Mouse (Mus musculus) cerebellum, adult 9-10 months (tissue): ENCODE data around the gene Tut1.
"Not testable (repeated sequence)": the region's sequence is repeated elsewhere in the genome, so short reads cannot be mapped to it uniquely, and the experiment has no call there.

Source experiments
- DNase-seq: peaks from one replicate; pipeline ENCODE4 v3.0.0; 2022

The Tut1 gene

GRCm38 (mm10) chr19:8943047-8943446, 10.6 kb upstream of the Tut1 start:
- DNase-seq = no peak

GRCm38 (mm10) chr19:8944062-8944461, 9.6 kb upstream of the Tut1 start:
- DNase-seq = no peak

- DNase-seq = no peak
Observed at GRCm38 (mm10) chr19:8944750-8945149, 8.9 kb upstream of the Tut1 start.

- DNase-seq = no peak
Observed at GRCm38 (mm10) chr19:8945251-8945650, 8.4 kb upstream of the Tut1 start.

GRCm38 (mm10) chr19:8946929-8947328, 6.7 kb upstream of the Tut1 start:
- no peak for DNase-seq

GRCm38 (mm10) chr19:8950190-8950589, 3.5 kb upstream of the Tut1 start:
- DNase-seq = no peak

GRCm38 (mm10) chr19:8952241-8952640, 1.4 kb upstream of the Tut1 start:
- no peak for DNase-seq

GRCm38 (mm10) chr19:8954171-8954570, 524 bp downstream of the Tut1 start:
- no peak for DNase-seq

GRCm38 (mm10) chr19:8962256-8962655, 8.6 kb downstream of the Tut1 start:
- no peak for DNase-seq

GRCm38 (mm10) chr19:8965075-8965474, 11.4 kb downstream of the Tut1 start:
- DNase-seq = no peak

- peak; percentile 70 for DNase-seq
Observed at GRCm38 (mm10) chr19:8965771-8966170, 12.1 kb downstream of the Tut1 start.

GRCm38 (mm10) chr19:8966198-8966589, 12.5 kb downstream of the Tut1 start:
- peak; percentile 64 for DNase-seq

- DNase-seq = peak; percentile 99
Observed at GRCm38 (mm10) chr19:8966590-8967372, 13.1 kb downstream of the Tut1 start, which contains the start of gene Eef1g. Eef1g (plus strand) TSS chr19:8967041.

GRCm38 (mm10) chr19:8967373-8967743, 13.7 kb downstream of the Tut1 start:
- DNase-seq = no peak

- no peak for DNase-seq
Observed at GRCm38 (mm10) chr19:8967893-8968292, 14.2 kb downstream of the Tut1 start.

GRCm38 (mm10) chr19:8972491-8972890, 18.8 kb downstream of the Tut1 start:
- not testable (repeated sequence) for DNase-seq

- no peak for DNase-seq
Observed at GRCm38 (mm10) chr19:8974638-8975037, 21.0 kb downstream of the Tut1 start.

GRCm38 (mm10) chr19:8975491-8975890, 21.8 kb downstream of the Tut1 start:
- no peak for DNase-seq

- DNase-seq = peak; percentile 53
Observed at GRCm38 (mm10) chr19:8976535-8976934, 22.9 kb downstream of the Tut1 start.

GRCm38 (mm10) chr19:8980771-8981170, 27.1 kb downstream of the Tut1 start:
- DNase-seq = no peak

- no peak for DNase-seq
Observed at GRCm38 (mm10) chr19:8981450-8982168, 28.0 kb downstream of the Tut1 start.

- DNase-seq = no peak
Observed at GRCm38 (mm10) chr19:8982303-8983149, 28.9 kb downstream of the Tut1 start.

GRCm38 (mm10) chr19:8983150-8983650, 29.6 kb downstream of the Tut1 start:
- no peak for DNase-seq
